Mouse (Mus musculus) 3T3-L1 (cell line): ENCODE results near the gene Ribc1.

Experiments used
- DNase-seq: peaks from one replicate; pipeline ENCODE4 v3.0.0-alpha.2; 2015; ENCODE audit warnings: low read depth, low spot score

The Ribc1 gene

GRCm38 (mm10) chrX:152016151-152017145, at the start of gene Ribc1, which contains the start of gene Smc1a:
TSS of gene Ribc1 (minus strand) at chrX:152016295.
TSS of gene Smc1a (plus strand) at chrX:152016428.
- peak; percentile 96 for DNase-seq

GRCm38 (mm10) chrX:152065674-152066073, 49.6 kb upstream of the Ribc1 start:
- DNase-seq: no peak

GRCm38 (mm10) chrX:152054094-152054493, 38.0 kb upstream of the Ribc1 start:
- DNase-seq: no peak

- no peak for DNase-seq
Measured at GRCm38 (mm10) chrX:152052546-152052945, 36.5 kb upstream of the Ribc1 start.

- DNase-seq: peak; percentile 8
Measured at GRCm38 (mm10) chrX:152047230-152047629, 31.1 kb upstream of the Ribc1 start.

GRCm38 (mm10) chrX:152039865-152040264, 23.8 kb upstream of the Ribc1 start:
- DNase-seq: no peak

- no peak for DNase-seq
Measured at GRCm38 (mm10) chrX:152019294-152019693, 3.2 kb upstream of the Ribc1 start.

- DNase-seq: no peak
Measured at GRCm38 (mm10) chrX:152017186-152017585, 1.1 kb upstream of the Ribc1 start.

GRCm38 (mm10) chrX:152015752-152016150, 344 bp downstream of the Ribc1 start:
- peak; percentile 53 for DNase-seq

GRCm38 (mm10) chrX:152007863-152008262, 8.2 kb downstream of the Ribc1 start:
- DNase-seq: no peak

- DNase-seq: no peak
Measured at GRCm38 (mm10) chrX:152002865-152003264, 13.2 kb downstream of the Ribc1 start.

GRCm38 (mm10) chrX:152001737-152002710, 14.1 kb downstream of the Ribc1 start, which contains the start of gene Hsd17b10:
TSS of gene Hsd17b10 (plus strand) at chrX:152001845.
- peak; percentile 90 for DNase-seq

GRCm38 (mm10) chrX:152001182-152001684, 14.9 kb downstream of the Ribc1 start:
- no peak for DNase-seq

GRCm38 (mm10) chrX:151999006-151999710, 16.9 kb downstream of the Ribc1 start:
- DNase-seq: no peak
